Mouse (Mus musculus): ENCODE results near the gene 2310011J03Rik.

DNA sequence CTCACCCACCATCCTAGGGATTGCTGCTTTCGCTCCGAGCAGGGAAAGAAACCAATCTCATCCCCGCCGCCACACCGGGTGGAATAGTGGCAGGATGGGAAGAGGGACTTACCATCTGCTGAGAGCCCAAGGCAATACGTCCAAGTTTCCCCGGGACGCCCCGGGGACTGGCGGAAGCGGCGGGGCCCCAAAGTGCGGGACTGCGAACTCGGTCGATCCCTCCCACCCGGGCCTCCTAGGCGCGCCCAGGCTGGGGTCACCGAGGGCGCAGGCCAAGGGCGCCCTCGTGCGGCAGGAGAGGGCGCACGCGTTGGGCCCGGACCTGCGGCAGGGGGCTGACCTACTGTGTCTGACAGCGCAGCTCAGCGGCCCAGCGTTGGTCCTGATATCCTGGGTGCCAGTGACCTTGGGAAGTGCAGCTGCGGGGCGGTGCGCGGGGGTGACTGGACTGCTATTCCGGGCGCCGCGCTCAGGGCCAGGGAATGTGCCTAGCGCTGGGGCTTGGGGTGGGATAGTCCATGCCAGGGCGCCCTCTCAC lies 28.0 kb upstream of the 2310011J03Rik start, which contains the start of gene Adamtsl5:
- TF ChIP-seq CTCF (IDR thresholded peaks at IDR 0.05; ENCODE audit: low read depth, low read length) (peak; percentile 83), POLR2A (IDR thresholded peaks at IDR 0.05; ENCODE audit: extremely low read depth, insufficient read depth, low read length) (no peak)

Measured in liver, adult 2 months (tissue).